Mouse (Mus musculus): ENCODE data around the gene Sestd1.

The Sestd1 gene

GRCm38 (mm10) chr2:77171444-77172240 lies 108.8 kb downstream of the Sestd1 start:
- peak; percentile 76 to 81 for DNase-seq

GRCm38 (mm10) chr2:77170633-77171105 lies 109.7 kb downstream of the Sestd1 start, which contains the start of gene Ccdc141:
TSS of gene Ccdc141 (minus strand) at chr2:77170636.
- no peak for DNase-seq

- peak; percentile 57 to 70 for DNase-seq
Measured at GRCm38 (mm10) chr2:77169916-77170632, 110.3 kb downstream of the Sestd1 start.

GRCm38 (mm10) chr2:77169218-77169617 lies 111.2 kb downstream of the Sestd1 start:
- no peak for DNase-seq

GRCm38 (mm10) chr2:77168781-77169180 lies 111.6 kb downstream of the Sestd1 start:
- no peak for DNase-seq

- DNase-seq, result no peak
Measured at GRCm38 (mm10) chr2:77168081-77168685, 112.2 kb downstream of the Sestd1 start.

GRCm38 (mm10) chr2:77166366-77166765 lies 114.0 kb downstream of the Sestd1 start:
- no peak for DNase-seq

GRCm38 (mm10) chr2:77164662-77165061 lies 115.7 kb downstream of the Sestd1 start:
- DNase-seq, result no peak

- DNase-seq, result peak; percentile 52 to 73
Measured at GRCm38 (mm10) chr2:77163381-77163780, 117.0 kb downstream of the Sestd1 start.

- no peak for DNase-seq
Measured at GRCm38 (mm10) chr2:77162135-77162534, 118.3 kb downstream of the Sestd1 start.

- DNase-seq, result no peak
Measured at GRCm38 (mm10) chr2:77157546-77157945, 122.8 kb downstream of the Sestd1 start.

- no peak for DNase-seq
Measured at GRCm38 (mm10) chr2:77154080-77154479, 126.3 kb downstream of the Sestd1 start.

GRCm38 (mm10) chr2:77151255-77151654 lies 129.1 kb downstream of the Sestd1 start:
- no peak for DNase-seq

- no peak for DNase-seq
Measured at GRCm38 (mm10) chr2:77149576-77149975, 130.8 kb downstream of the Sestd1 start.

- no peak for DNase-seq
Measured at GRCm38 (mm10) chr2:77148215-77148614, 132.2 kb downstream of the Sestd1 start.

- no peak for DNase-seq
Measured at GRCm38 (mm10) chr2:77146968-77147367, 133.4 kb downstream of the Sestd1 start.

GRCm38 (mm10) chr2:77146291-77146690 lies 134.1 kb downstream of the Sestd1 start:
- no peak for DNase-seq

- no peak for DNase-seq
Measured at GRCm38 (mm10) chr2:77143536-77143935, 136.9 kb downstream of the Sestd1 start.

GRCm38 (mm10) chr2:77138879-77139278 lies 141.5 kb downstream of the Sestd1 start:
- DNase-seq, result no peak

- DNase-seq, result no peak
Measured at GRCm38 (mm10) chr2:77134906-77135305, 145.5 kb downstream of the Sestd1 start.

GRCm38 (mm10) chr2:77133407-77133806 lies 147.0 kb downstream of the Sestd1 start:
- no peak for DNase-seq

All from kidney, adult 8-10 months (tissue).